Mouse (Mus musculus) heart, embryonic 14.5 days (tissue): ENCODE data around the gene Alkbh7. TPM values are rescaled to one million over a fixed set of nuclear protein-coding genes. Genes with fewer than 3 reads are reported as not detected.

Experiments
- ATAC-seq: fragments of 200-750 bp; cut with Nextera tagmentation; 2 replicates; pipeline ENCODE4 v1.8.0; 2017; ENCODE audit warnings: low read depth, moderate TSS enrichment; ENCODE audit not compliant: insufficient number of reproducible peaks, insufficient read depth, low FRiP score
- H3K27ac ChIP-seq, 2 experiments: fragments of 200-500 bp in 1 of 2; fragments of 300-500 bp in 1 of 2; sonication (generic) in 1 of 2; replicated peaks in 1 of 2; 2 replicates each; pipeline ENCODE4 v1.5.1; 2012 to 2014; ENCODE audit warnings: low read depth in 2 of 2, low read length in 2 of 2, control low read depth in 1 of 2, mild to moderate bottlenecking in 1 of 2, mixed read lengths in 1 of 2; ENCODE audit not compliant: control insufficient read depth in 1 of 2, insufficient read depth in 1 of 2
- H3K27me3 ChIP-seq: fragments of 300-500 bp; sonication (generic); 2 replicates; pipeline ENCODE4 v1.6.1; 2014; ENCODE audit warnings: mild to moderate bottlenecking, low read length, control low read depth; ENCODE audit not compliant: control insufficient read depth, insufficient read depth
- H3K36me3 ChIP-seq: fragments of 300-500 bp; sonication (generic); 2 replicates; pipeline ENCODE4 v1.6.1; 2014; ENCODE audit warnings: mild to moderate bottlenecking, control low read depth, low read length, mixed read lengths; ENCODE audit not compliant: control insufficient read depth, insufficient read depth
- H3K4me1 ChIP-seq, 2 experiments: fragments of 200-500 bp in 1 of 2; fragments of 300-500 bp in 1 of 2; sonication (generic) in 1 of 2; 2 replicates each; pipeline ENCODE4 v1.6.1; 2012 to 2014; ENCODE audit warnings: low read length in 2 of 2, control low read depth in 1 of 2, mixed read lengths in 1 of 2; ENCODE audit not compliant: control insufficient read depth in 2 of 2, insufficient read depth in 2 of 2
- H3K4me2 ChIP-seq: fragments of 300-500 bp; sonication (generic); 2 replicates; pipeline ENCODE4 v1.6.1; 2014; ENCODE audit warnings: mild to moderate bottlenecking, low read length
- H3K4me3 ChIP-seq, 2 experiments: fragments of 200-500 bp in 1 of 2; fragments of 300-500 bp in 1 of 2; sonication (generic) in 1 of 2; 2 replicates each; pipeline ENCODE4 v1.5.1; 2012 to 2014; ENCODE audit warnings: low read length in 2 of 2, mild to moderate bottlenecking in 2 of 2, control low read depth in 1 of 2, low read depth in 1 of 2, moderate library complexity in 1 of 2; ENCODE audit not compliant: control insufficient read depth in 1 of 2, insufficient read depth in 1 of 2
- H3K9ac ChIP-seq: fragments of 300-500 bp; sonication (generic); 2 replicates; pipeline ENCODE4 v1.6.1; 2014; ENCODE audit warnings: mild to moderate bottlenecking, low read length
- H3K9me3 ChIP-seq: fragments of 300-500 bp; sonication (generic); 2 replicates; pipeline ENCODE4 v1.6.1; 2016; ENCODE audit warnings: low read length, control low read depth; ENCODE audit not compliant: control insufficient read depth
- WGBS: fragments of 180-500 bp; shearing (Covaris S2); extraction: QIAGEN DNeasy Blood & Tissue Kit; methylation state at CpG from one replicate; pipeline ENCODE4 v1.1.7; 2014; 5-methylcytosine and 5-hydroxymethylcytosine counted together
- polyA plus RNA-seq: library from polyadenylated mRNA; unstranded; fragments of >200 nt; fragmentation: Nextera tagmentation; extraction: Ambion mirVana; gene quantifications from 2 replicates; pipeline ENCODE4 v1.2.1, GENCODE M21; 2014

The Alkbh7 gene
- polyA plus RNA-seq, 1 experiment from 2014 or later = 54.9 TPM

DNA sequence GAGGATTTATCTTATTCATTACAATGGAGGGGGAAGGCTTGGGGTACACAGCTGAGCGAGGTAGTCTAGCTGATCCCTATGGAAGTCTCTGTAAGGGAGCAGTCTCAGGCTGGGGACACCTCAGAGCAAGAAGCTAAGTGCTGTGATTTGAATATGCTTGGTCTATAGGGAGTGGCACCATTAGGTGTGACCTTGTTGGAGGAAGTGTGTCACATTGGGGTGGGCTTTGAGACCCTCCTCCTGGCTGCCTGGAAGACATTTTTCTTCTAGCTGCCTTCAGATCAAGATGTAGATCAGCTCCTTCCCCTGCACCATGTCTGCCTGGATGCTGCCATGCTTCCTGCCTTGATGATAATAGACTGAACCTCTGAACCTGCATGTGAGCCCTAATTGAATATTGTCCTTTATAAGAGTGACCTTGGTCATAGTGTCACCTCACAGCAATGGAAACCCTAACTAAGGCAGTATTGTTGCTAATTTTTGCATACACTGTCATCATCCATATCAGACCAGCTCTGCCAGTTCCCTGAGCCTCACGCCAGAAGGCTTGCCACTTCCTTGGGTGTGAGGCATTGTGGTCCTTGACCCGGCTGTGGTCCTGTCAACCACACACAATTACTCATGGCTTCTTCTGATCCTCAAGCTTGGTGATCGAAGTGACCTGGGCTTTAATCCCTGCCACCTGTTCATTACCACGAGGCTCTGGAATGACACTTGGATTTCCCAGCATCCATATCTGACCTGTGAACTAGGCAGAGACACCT, 34.3 kb upstream of the Alkbh7 start:
- no peak overlapping the region for H3K9ac ChIP-seq

DNA sequence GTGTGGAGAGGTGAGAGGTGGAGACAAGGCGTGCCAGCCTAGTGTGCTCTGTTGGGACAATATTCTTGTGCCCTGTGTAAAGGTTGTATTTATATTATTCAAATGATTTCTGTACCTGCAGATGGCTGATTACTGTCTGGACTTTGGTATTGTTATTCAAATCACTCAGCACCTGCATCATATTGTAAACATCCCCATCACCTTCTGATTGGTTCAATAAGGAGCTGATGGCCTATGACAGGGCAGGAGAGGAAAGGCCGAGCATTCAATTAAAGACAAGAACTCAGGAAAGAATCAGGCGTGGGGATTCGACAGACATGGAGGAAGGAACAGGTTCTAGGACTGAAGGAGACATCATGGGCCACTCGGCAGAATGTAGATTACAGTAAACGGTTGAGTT, 33.5 kb upstream of the Alkbh7 start:
- 0 out of 2 replicates have a peak, but pooled peaks cover 5% of the 10 kb centered on the region for H3K27me3 ChIP-seq
- no peak overlapping the region for H3K4me3 ChIP-seq
- H3K9ac ChIP-seq = no peak overlapping the region
- no peaks in the 10 kb centered on the region for H3K36me3 ChIP-seq
- H3K27ac ChIP-seq = no peak overlapping the region
- H3K9me3 ChIP-seq = no peaks in the 10 kb centered on the region
- H3K4me2 ChIP-seq = no peak overlapping the region
- no peaks in the 10 kb centered on the region for H3K4me1 ChIP-seq
- no peak for ATAC-seq
- WGBS = 67% methylated on average over 6 of the region's 6 CpGs

More for the DNA sequence above, 34.3 kb upstream of the Alkbh7 start:
- Histone ChIP-seq H3K36me3 (no peaks in the 10 kb centered on the region), H3K4me1 (no peaks in the 10 kb centered on the region), H3K4me3 (no peak overlapping the region), H3K4me2 (no peak overlapping the region), H3K9me3 (no peaks in the 10 kb centered on the region), H3K27me3 (0 out of 2 replicates have a peak, but pooled peaks cover 5% of the 10 kb centered on the region), H3K27ac (no peak overlapping the region)
- 66% methylated on average over 5 of the region's 5 CpGs for WGBS
- ATAC-seq = no peak

DNA sequence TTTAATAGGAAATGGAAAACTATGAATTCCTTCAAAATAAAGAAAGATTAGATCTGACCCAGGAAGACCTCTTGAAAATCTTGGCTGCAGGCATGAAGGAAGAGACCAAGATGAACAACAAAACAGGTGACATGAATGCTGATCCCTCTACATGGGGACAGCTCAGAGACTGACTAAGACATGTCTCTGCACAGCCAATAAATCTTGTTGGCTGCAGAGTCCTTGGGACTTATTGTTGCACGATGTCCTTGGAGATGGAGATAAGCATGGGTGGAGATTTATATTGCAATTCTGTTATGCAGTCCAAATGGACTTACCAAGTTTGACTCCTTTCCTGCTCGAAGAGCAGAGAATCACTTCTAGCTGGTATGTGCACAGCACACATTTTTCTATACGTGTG, 27.8 kb upstream of the Alkbh7 start:
- WGBS = 59% methylated on average over 3 of the region's 3 CpGs
- Histone ChIP-seq H3K4me2 (no peak overlapping the region), H3K36me3 (no peaks in the 10 kb centered on the region), H3K27me3 (peaks cover 12% of the 10 kb centered on the region; the same call in 1 of the 2 replicates), H3K27ac (no peak overlapping the region), H3K9me3 (no peaks in the 10 kb centered on the region), H3K4me3 (no peak overlapping the region), H3K4me1 (no peaks in the 10 kb centered on the region), H3K9ac (no peak overlapping the region)
- no peak for ATAC-seq

DNA sequence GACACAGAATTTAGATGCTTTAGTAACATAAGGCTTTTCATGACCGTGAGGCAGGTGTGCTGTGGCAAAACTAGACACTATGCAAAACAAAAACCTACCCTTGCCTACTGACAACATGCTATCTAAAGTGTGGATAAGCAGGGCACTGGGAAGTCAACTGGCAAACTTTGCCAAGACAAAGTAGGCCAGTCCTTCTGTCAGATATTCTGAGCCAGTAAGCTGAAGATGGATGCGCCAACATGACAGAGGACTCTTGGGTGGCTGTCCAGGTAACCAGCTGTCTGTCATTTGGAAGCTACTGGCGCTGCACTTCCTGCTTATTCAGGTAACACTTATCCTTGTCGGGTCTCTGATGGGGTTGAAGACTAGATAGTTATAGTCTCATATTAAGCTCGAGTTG, 27.1 kb upstream of the Alkbh7 start:
- Histone ChIP-seq H3K27me3 (peaks cover 12% of the 10 kb centered on the region; the same call in 1 of the 2 replicates), H3K27ac (no peak overlapping the region), H3K9me3 (no peaks in the 10 kb centered on the region), H3K4me2 (no peak overlapping the region), H3K36me3 (no peaks in the 10 kb centered on the region), H3K4me1 (no peaks in the 10 kb centered on the region), H3K4me3 (no peak overlapping the region), H3K9ac (no peak overlapping the region)
- WGBS = 57% methylated on average over 5 of the region's 5 CpGs
- ATAC-seq = no peak

DNA sequence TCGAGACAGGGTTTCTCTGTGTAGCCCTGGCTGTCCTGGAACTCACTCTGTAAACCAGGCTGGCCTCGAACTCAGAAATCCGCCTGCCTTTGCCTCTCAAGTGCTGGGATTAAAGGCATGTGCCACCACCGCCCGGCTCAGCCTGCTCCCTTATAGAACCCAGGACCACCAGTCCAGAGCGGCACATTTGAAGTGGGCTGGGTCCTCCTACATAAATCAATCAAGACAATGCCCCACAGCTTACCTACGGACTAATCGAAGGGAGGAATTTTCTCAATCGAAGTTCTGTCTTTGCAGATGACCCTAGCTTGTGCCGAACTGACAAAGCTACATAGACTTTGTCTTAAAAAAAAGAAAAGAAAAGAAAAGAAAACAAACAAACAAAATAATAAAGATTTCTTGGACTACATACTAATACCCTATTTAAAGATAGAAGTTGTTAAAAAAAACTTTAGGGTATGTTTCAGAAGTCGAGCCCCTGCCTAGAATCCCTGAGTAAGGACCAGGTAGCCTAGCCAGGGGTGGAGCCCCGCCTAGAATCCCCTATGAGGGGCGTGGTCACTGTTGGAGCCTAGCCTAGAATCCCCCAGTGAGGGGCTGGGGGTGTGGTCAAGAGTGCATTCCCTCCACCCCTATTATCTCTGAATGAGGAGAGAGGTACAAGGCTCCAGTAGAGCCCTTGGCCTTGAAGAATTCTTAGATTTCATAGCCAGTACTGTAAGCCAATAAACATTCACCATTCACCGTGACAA, 23.0 kb upstream of the Alkbh7 start:
- whole genome bisulfite sequencing = 60% methylated on average over 13 of the region's 14 CpGs

DNA sequence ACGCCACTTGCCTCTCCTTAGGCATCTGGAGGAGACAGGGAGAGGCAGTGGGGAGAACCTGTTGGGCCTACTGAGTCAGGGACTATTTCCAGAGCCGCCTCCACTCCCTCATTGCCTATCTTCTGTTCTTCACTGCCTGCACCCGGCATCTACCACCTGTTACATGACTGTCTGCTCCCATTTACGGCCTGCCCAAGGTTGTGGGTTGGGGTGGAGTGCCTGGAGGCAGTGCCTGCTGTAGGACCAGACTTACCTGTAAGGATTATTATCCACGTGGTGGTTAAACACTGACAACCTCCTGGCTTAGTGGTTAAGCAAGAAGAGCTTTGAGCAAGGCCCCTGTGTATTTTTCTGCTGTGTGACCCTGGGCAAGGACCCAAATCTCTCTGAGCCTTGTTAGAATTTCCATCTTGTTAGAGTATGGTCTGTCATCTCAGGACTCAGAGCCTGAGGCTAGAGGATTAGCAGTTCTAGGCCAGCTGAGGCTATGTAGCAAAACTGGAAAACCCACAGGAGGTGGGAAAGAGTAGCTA, 22.4 kb upstream of the Alkbh7 start:
- H3K4me2 ChIP-seq = no peak overlapping the region
- 72% methylated on average over 5 of the region's 5 CpGs for WGBS
- no peak overlapping the region for H3K4me3 ChIP-seq
- ATAC-seq = no peak
- H3K27me3 ChIP-seq = 0 out of 2 replicates have a peak, but pooled peaks cover under 1% of the 10 kb centered on the region
- H3K27ac ChIP-seq = no peak overlapping the region
- H3K9me3 ChIP-seq = no peaks in the 10 kb centered on the region
- H3K36me3 ChIP-seq = no peaks in the 10 kb centered on the region
- H3K9ac ChIP-seq = no peak overlapping the region
- H3K4me1 ChIP-seq = no peaks in the 10 kb centered on the region

More for the DNA sequence above, 23.0 kb upstream of the Alkbh7 start:
- H3K27ac ChIP-seq = no peak overlapping the region
- no peak overlapping the region for H3K9ac ChIP-seq
- H3K4me2 ChIP-seq = no peak overlapping the region
- H3K9me3 ChIP-seq = no peaks in the 10 kb centered on the region
- H3K27me3 ChIP-seq = peaks cover 6% of the 10 kb centered on the region; the same call in 1 of the 2 replicates
- ATAC-seq = no peak
- no peaks in the 10 kb centered on the region for H3K36me3 ChIP-seq
- no peaks in the 10 kb centered on the region for H3K4me1 ChIP-seq
- H3K4me3 ChIP-seq = no peak overlapping the region

DNA sequence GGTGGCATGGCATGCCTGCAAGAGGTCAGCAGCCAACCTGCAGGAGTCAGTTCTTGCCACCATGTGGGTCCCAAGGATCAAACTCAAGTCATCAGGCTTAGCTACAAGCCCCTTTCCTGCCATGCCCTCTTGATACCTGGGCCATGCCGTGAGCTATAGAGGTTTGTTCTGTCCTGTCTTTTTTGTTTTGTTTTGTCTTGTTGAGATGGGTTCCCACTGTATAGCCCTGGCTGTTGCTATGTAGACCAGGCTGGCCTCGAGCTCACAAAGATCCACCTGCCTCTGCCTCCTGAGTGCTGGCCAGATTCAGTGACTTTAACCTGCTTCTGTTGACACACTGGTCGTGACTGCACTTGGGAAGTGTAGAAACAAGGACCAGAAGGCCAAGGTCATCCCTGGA, 21.7 kb upstream of the Alkbh7 start:
- WGBS = 81% methylated on average over 3 of the region's 3 CpGs
- Histone ChIP-seq H3K9ac (no peak overlapping the region), H3K27ac (no peak overlapping the region), H3K4me3 (no peak overlapping the region), H3K27me3 (no peaks in the 10 kb centered on the region), H3K4me2 (no peak overlapping the region), H3K4me1 (no peaks in the 10 kb centered on the region), H3K9me3 (no peaks in the 10 kb centered on the region), H3K36me3 (no peaks in the 10 kb centered on the region)
- ATAC-seq = no peak
